Mouse (Mus musculus) limb, embryonic 13.5 days (tissue): ENCODE measurements at regions not wholly inside any gene's neighbourhood (a gene's known extent, or its start where the extent isn't known, plus 50 kb on each side); places are given as distances from the start of the nearest gene placed in this dataset.

Experiments used
- ATAC-seq: fragments of 200-750 bp; cut with Nextera tagmentation; 2 replicates; pipeline ENCODE4 v1.8.0; 2017; ENCODE audit warnings: low read depth, moderate number of reproducible peaks, moderate TSS enrichment; ENCODE audit not compliant: low FRiP score
- H3K27ac ChIP-seq: fragments of 300-500 bp; sonication (generic); 2 replicates; pipeline ENCODE4 v1.5.1; 2015; ENCODE audit warnings: inconsistent platforms, mild to moderate bottlenecking, moderate library complexity
- H3K27me3 ChIP-seq: fragments of 300-500 bp; sonication (generic); 2 replicates; pipeline ENCODE4 v1.6.1; 2015; ENCODE audit warnings: mild to moderate bottlenecking, inconsistent platforms
- H3K36me3 ChIP-seq: fragments of 300-500 bp; sonication (generic); 2 replicates; pipeline ENCODE4 v1.6.1; 2015; ENCODE audit warnings: inconsistent platforms, mild to moderate bottlenecking, moderate library complexity
- H3K4me1 ChIP-seq: fragments of 300-500 bp; sonication (generic); 2 replicates; pipeline ENCODE4 v1.6.1; 2015; ENCODE audit warnings: inconsistent platforms
- H3K4me2 ChIP-seq: fragments of 300-500 bp; sonication (generic); replicated peaks from 2 replicates; pipeline ENCODE4 v1.6.1; 2015; ENCODE audit warnings: inconsistent platforms, mild to moderate bottlenecking, moderate library complexity
- H3K4me3 ChIP-seq: fragments of 300-500 bp; sonication (generic); 2 replicates; pipeline ENCODE4 v1.5.1; 2015; ENCODE audit warnings: moderate library complexity, mild to moderate bottlenecking, inconsistent platforms
- H3K9ac ChIP-seq: fragments of 300-500 bp; sonication (generic); 2 replicates; pipeline ENCODE4 v1.6.1; 2015; ENCODE audit warnings: mild to moderate bottlenecking, inconsistent platforms
- H3K9me3 ChIP-seq: fragments of 300-500 bp; sonication (generic); 2 replicates; pipeline ENCODE4 v1.6.1; 2016; ENCODE audit warnings: inconsistent platforms
- WGBS: fragments of 180-500 bp; shearing (Covaris S2); methylation state at CpG from one replicate; pipeline ENCODE4 v1.1.7; 2015; 5-methylcytosine and 5-hydroxymethylcytosine counted together

- Histone ChIP-seq H3K27me3 (no peaks in the 10 kb centered on the region), H3K4me1 (peaks cover 50% of the 10 kb centered on the region), H3K9me3 (no peaks in the 10 kb centered on the region), H3K27ac (peak overlapping the region; percentile 22; the same call in 1 of the 2 replicates), H3K36me3 (no peaks in the 10 kb centered on the region), H3K4me3 (no peak overlapping the region), H3K9ac (no peak overlapping the region), H3K4me2 (peak overlapping the region; percentile 51; the same call in 1 of the 2 replicates)
- WGBS: 15% methylated on average over 7 of the region's 8 CpGs
- ATAC-seq: no peak
Measured at GRCm38 (mm10) chr10:68354335-68355231, 76.0 kb upstream of the Arid5b start.

- Histone ChIP-seq H3K9ac (no peak overlapping the region), H3K4me2 (peak overlapping the region; percentile 51), H3K27ac (peak overlapping the region; percentile 55; the same call in 1 of the 2 replicates), H3K9me3 (no peaks in the 10 kb centered on the region), H3K4me1 (peaks cover 50% of the 10 kb centered on the region), H3K27me3 (no peaks in the 10 kb centered on the region), H3K36me3 (no peaks in the 10 kb centered on the region), H3K4me3 (peak overlapping the region; percentile 16)
- ATAC-seq: peak; percentile 44; the same call in 1 of the 2 replicates
- 30% methylated on average over 18 of the region's 18 CpGs for WGBS
Measured at GRCm38 (mm10) chr10:68353692-68354232, 75.2 kb upstream of the Arid5b start.

GRCm38 (mm10) chr10:68351841-68352555, 73.5 kb upstream of the Arid5b start:
- 44% methylated on average over 8 of the region's 8 CpGs for WGBS
- Histone ChIP-seq H3K36me3 (no peaks in the 10 kb centered on the region), H3K4me3 (no peak overlapping the region), H3K9ac (no peak overlapping the region), H3K4me2 (no peak overlapping the region), H3K27me3 (no peaks in the 10 kb centered on the region), H3K9me3 (no peaks in the 10 kb centered on the region), H3K27ac (no peak overlapping the region), H3K4me1 (peaks cover 43% of the 10 kb centered on the region)
- ATAC-seq: no peak

- H3K4me1 ChIP-seq: peaks cover 40% of the 10 kb centered on the region
- 26% methylated on average over 5 of the region's 5 CpGs for WGBS
- H3K9me3 ChIP-seq: no peaks in the 10 kb centered on the region
- no peaks in the 10 kb centered on the region for H3K27me3 ChIP-seq
- no peak overlapping the region for H3K27ac ChIP-seq
- no peak overlapping the region for H3K4me2 ChIP-seq
- ATAC-seq: no peak
- H3K36me3 ChIP-seq: no peaks in the 10 kb centered on the region
- no peak overlapping the region for H3K9ac ChIP-seq
- no peak overlapping the region for H3K4me3 ChIP-seq
Measured at GRCm38 (mm10) chr10:68351441-68351840, 72.9 kb upstream of the Arid5b start.

- Histone ChIP-seq H3K4me3 (no peak overlapping the region), H3K27me3 (no peaks in the 10 kb centered on the region), H3K36me3 (no peaks in the 10 kb centered on the region), H3K9me3 (no peaks in the 10 kb centered on the region), H3K4me1 (peaks cover 41% of the 10 kb centered on the region), H3K4me2 (no peak overlapping the region), H3K27ac (no peak overlapping the region), H3K9ac (no peak overlapping the region)
- WGBS: 84% methylated on average over 12 of the region's 12 CpGs
- ATAC-seq: no peak
Measured at GRCm38 (mm10) chr10:68350798-68351197, 72.3 kb upstream of the Arid5b start.

GRCm38 (mm10) chr10:68347806-68348205, 69.3 kb upstream of the Arid5b start:
- Histone ChIP-seq H3K27ac (no peak overlapping the region), H3K4me2 (no peak overlapping the region), H3K4me3 (no peak overlapping the region), H3K27me3 (no peaks in the 10 kb centered on the region), H3K36me3 (no peaks in the 10 kb centered on the region), H3K9me3 (peaks cover 10% of the 10 kb centered on the region), H3K4me1 (peaks cover 26% of the 10 kb centered on the region), H3K9ac (no peak overlapping the region)
- no peak for ATAC-seq
- 95% methylated on average over 7 of the region's 7 CpGs for WGBS

- WGBS: 32% methylated on average over 18 of the region's 18 CpGs
- H3K9me3 ChIP-seq: peaks cover 18% of the 10 kb centered on the region
- no peaks in the 10 kb centered on the region for H3K27me3 ChIP-seq
- H3K4me2 ChIP-seq: no peak overlapping the region
- no peaks in the 10 kb centered on the region for H3K36me3 ChIP-seq
- no peak overlapping the region for H3K9ac ChIP-seq
- H3K4me1 ChIP-seq: peaks cover 14% of the 10 kb centered on the region
- no peak overlapping the region for H3K27ac ChIP-seq
- ATAC-seq: no peak
- H3K4me3 ChIP-seq: no peak overlapping the region
Measured at GRCm38 (mm10) chr10:68344991-68345720, 66.6 kb upstream of the Arid5b start.

GRCm38 (mm10) chr10:68344211-68344610, 65.7 kb upstream of the Arid5b start:
- 92% methylated on average over 2 of the region's 2 CpGs for WGBS
- no peak overlapping the region for H3K4me3 ChIP-seq
- no peaks in the 10 kb centered on the region for H3K36me3 ChIP-seq
- peaks cover 14% of the 10 kb centered on the region for H3K4me1 ChIP-seq
- no peak overlapping the region for H3K4me2 ChIP-seq
- H3K9ac ChIP-seq: no peak overlapping the region
- peaks cover 18% of the 10 kb centered on the region for H3K9me3 ChIP-seq
- H3K27ac ChIP-seq: no peak overlapping the region
- no peak for ATAC-seq
- no peaks in the 10 kb centered on the region for H3K27me3 ChIP-seq

GRCm38 (mm10) chr10:68334054-68334453, 55.5 kb upstream of the Arid5b start:
- no peaks in the 10 kb centered on the region for H3K27me3 ChIP-seq
- 0 out of 2 replicates have a peak, but pooled peaks cover 3% of the 10 kb centered on the region for H3K9me3 ChIP-seq
- H3K36me3 ChIP-seq: no peaks in the 10 kb centered on the region
- no peak overlapping the region for H3K27ac ChIP-seq
- ATAC-seq: no peak
- H3K4me1 ChIP-seq: no peaks in the 10 kb centered on the region
- H3K4me3 ChIP-seq: no peak overlapping the region
- WGBS: 84% methylated on average over 5 of the region's 5 CpGs
- H3K4me2 ChIP-seq: no peak overlapping the region
- H3K9ac ChIP-seq: no peak overlapping the region
